Mouse (Mus musculus): ENCODE data around the gene Rbck1. TPM values are rescaled to one million over a fixed set of nuclear protein-coding genes. Genes with fewer than 3 reads are reported as not detected.

Rbck1 gene
- polyA plus RNA-seq (2015; fragmentation: Nextera tagmentation; extraction: Ambion mirVana), result 99.8 and 109 TPM in 2 replicates

- H3K4me2 ChIP-seq, result peak within 1 kb of the TSS; percentile 76
- peak within 1 kb of the TSS; percentile 92 for H3K27ac ChIP-seq (replicated peaks)
- no peaks in the 10 kb centered on the region for H3K9me3 ChIP-seq (replicated peaks)
- under 1% methylated on average over 54 of the region's 54 CpGs for WGBS
- peak; percentile 97 for ATAC-seq (ENCODE audit: low FRiP score)
- peak within 1 kb of the TSS; percentile 97 for H3K4me3 ChIP-seq (replicated peaks)
- peak within 1 kb of the TSS; percentile 94 for H3K9ac ChIP-seq (replicated peaks)
- no peaks in the 10 kb centered on the region for H3K27me3 ChIP-seq (replicated peaks)
- H3K4me1 ChIP-seq, result peaks cover 30% of the 10 kb centered on the region
- peaks cover 16% of the 10 kb centered on the region for H3K36me3 ChIP-seq
Measured at GRCm38 (mm10) chr2:152332101-152332825, at the start of gene Rbck1. Rbck1 (minus strand) TSS chr2:152332653.

DNA sequence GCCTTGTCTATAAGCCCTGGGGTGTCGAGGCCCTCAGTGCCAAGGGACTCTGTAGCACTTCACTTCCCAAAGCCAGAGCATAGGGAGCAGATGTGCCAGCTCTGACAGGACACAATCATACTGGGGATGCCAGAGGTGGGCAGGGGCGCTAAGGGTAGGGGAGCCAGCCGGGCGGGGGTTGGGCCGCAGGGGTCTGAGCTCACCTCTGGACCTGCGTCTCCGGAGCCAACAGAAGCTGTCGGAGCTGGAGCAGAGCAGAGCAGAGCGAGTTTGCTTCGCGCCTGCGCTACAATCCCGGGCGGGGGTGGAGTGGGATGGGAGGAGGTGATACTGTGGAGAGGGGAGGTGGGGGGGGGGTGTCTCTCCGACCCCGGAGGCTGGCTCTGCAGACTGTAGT, 43.9 kb upstream of the Rbck1 start, which contains the start of gene Nrsn2:
Nrsn2 (minus strand) TSS at position 294 of the 397 bp plus-strand sequence.
- Histone ChIP-seq H3K36me3 (no peaks in the 10 kb centered on the region), H3K27me3 (replicated peaks) (no peaks in the 10 kb centered on the region), H3K4me3 (replicated peaks) (peak within 1 kb of the TSS; percentile 43), H3K4me1 (peaks cover 26% of the 10 kb centered on the region), H3K9ac (replicated peaks) (peak within 1 kb of the TSS; percentile 53), H3K9me3 (replicated peaks) (no peaks in the 10 kb centered on the region), H3K4me2 (peak within 1 kb of the TSS; percentile 63), H3K27ac (replicated peaks) (peak within 1 kb of the TSS; percentile 86)
- WGBS, result under 1% methylated on average over 16 of the region's 16 CpGs
- ATAC-seq (ENCODE audit: low FRiP score), result peak; percentile 90

DNA sequence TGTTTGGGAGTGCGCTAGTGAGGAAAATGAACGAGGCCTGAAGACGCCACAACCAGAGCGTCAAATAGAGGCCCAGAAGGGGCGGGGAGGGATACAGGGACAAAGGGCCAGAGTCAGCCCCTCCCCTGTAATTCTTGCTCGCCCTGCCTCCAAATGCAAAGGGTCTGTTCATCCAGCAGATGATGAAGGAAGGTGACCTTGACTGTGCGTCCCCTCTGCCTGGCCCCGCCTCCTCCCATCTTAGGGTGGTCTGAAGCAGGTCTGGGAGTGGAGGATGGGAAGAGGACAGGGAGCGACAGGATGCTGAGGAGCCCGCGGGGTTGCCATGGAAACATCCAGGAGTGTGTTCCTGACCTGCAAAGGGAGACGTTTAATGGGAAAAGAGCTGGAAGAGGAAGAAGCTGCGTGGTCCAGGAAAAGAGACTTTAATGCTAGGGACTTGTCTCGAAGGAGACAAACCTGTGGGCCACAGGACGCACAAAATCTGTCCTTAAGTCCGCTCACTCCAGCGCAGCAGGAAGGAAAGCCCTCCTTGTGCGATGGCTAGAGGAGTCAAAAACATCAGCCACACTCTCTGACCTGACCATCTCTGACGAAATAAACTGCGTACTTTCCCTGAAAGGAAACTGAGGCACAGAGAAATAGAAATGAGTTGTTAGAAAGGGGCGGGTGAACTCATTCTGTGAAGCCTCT, 43.3 kb upstream of the Rbck1 start:
- peak overlapping the region; percentile 53 for H3K9ac ChIP-seq (replicated peaks)
- H3K27me3 ChIP-seq (replicated peaks), result no peaks in the 10 kb centered on the region
- peaks cover 26% of the 10 kb centered on the region for H3K4me1 ChIP-seq
- peak; percentile 91 for ATAC-seq (ENCODE audit: low FRiP score)
- peak overlapping the region; percentile 86 for H3K27ac ChIP-seq (replicated peaks)
- 2% methylated on average over 21 of the region's 21 CpGs for WGBS
- no peaks in the 10 kb centered on the region for H3K9me3 ChIP-seq (replicated peaks)
- H3K4me3 ChIP-seq (replicated peaks), result peak overlapping the region; percentile 43
- no peaks in the 10 kb centered on the region for H3K36me3 ChIP-seq
- H3K4me2 ChIP-seq, result peak overlapping the region; percentile 63

- Histone ChIP-seq H3K27ac (replicated peaks) (no peak overlapping the region), H3K4me3 (replicated peaks) (no peak overlapping the region), H3K4me1 (peaks cover 29% of the 10 kb centered on the region), H3K4me2 (no peak overlapping the region), H3K9me3 (replicated peaks) (no peaks in the 10 kb centered on the region), H3K9ac (replicated peaks) (no peak overlapping the region), H3K27me3 (replicated peaks) (no peaks in the 10 kb centered on the region), H3K36me3 (no peaks in the 10 kb centered on the region)
- ATAC-seq (ENCODE audit: low FRiP score), result no peak
- WGBS, result 85% methylated on average over 9 of the region's 9 CpGs
Measured at GRCm38 (mm10) chr2:152373547-152373946, 41.1 kb upstream of the Rbck1 start.

- WGBS, result 79% methylated on average over 4 of the region's 4 CpGs
- ATAC-seq (ENCODE audit: low FRiP score), result no peak
Measured at GRCm38 (mm10) chr2:152372661-152373060, 40.2 kb upstream of the Rbck1 start.

GRCm38 (mm10) chr2:152372104-152372503, 39.7 kb upstream of the Rbck1 start:
- 77% methylated on average over 7 of the region's 7 CpGs for WGBS
- no peak overlapping the region for H3K9ac ChIP-seq (replicated peaks)
- no peak overlapping the region for H3K4me3 ChIP-seq (replicated peaks)
- peaks cover 29% of the 10 kb centered on the region for H3K4me1 ChIP-seq
- H3K36me3 ChIP-seq, result no peaks in the 10 kb centered on the region
- no peak overlapping the region for H3K27ac ChIP-seq (replicated peaks)
- ATAC-seq (ENCODE audit: low FRiP score), result no peak
- H3K9me3 ChIP-seq (replicated peaks), result no peaks in the 10 kb centered on the region
- H3K27me3 ChIP-seq (replicated peaks), result no peaks in the 10 kb centered on the region
- no peak overlapping the region for H3K4me2 ChIP-seq

More at GRCm38 (mm10) chr2:152372661-152373060, 40.2 kb upstream of the Rbck1 start:
- H3K27ac ChIP-seq (replicated peaks), result no peak overlapping the region
- H3K27me3 ChIP-seq (replicated peaks), result no peaks in the 10 kb centered on the region
- no peak overlapping the region for H3K4me3 ChIP-seq (replicated peaks)
- no peaks in the 10 kb centered on the region for H3K9me3 ChIP-seq (replicated peaks)
- H3K36me3 ChIP-seq, result no peaks in the 10 kb centered on the region
- no peak overlapping the region for H3K4me2 ChIP-seq
- peaks cover 29% of the 10 kb centered on the region for H3K4me1 ChIP-seq
- H3K9ac ChIP-seq (replicated peaks), result no peak overlapping the region

- Histone ChIP-seq H3K27ac (replicated peaks) (no peak overlapping the region), H3K9ac (replicated peaks) (no peak overlapping the region), H3K27me3 (replicated peaks) (no peaks in the 10 kb centered on the region), H3K4me3 (replicated peaks) (no peak overlapping the region), H3K36me3 (no peaks in the 10 kb centered on the region), H3K4me1 (peaks cover 7% of the 10 kb centered on the region), H3K4me2 (0 out of 2 replicates have a peak overlapping the region, but pooled peaks have one; percentile 7), H3K9me3 (replicated peaks) (no peaks in the 10 kb centered on the region)
- 36% methylated on average over 14 of the region's 14 CpGs for WGBS
- peak; percentile 49; the same call in 1 of the 2 replicates for ATAC-seq (ENCODE audit: low FRiP score)
Measured at GRCm38 (mm10) chr2:152368532-152369140, 36.2 kb upstream of the Rbck1 start.

DNA sequence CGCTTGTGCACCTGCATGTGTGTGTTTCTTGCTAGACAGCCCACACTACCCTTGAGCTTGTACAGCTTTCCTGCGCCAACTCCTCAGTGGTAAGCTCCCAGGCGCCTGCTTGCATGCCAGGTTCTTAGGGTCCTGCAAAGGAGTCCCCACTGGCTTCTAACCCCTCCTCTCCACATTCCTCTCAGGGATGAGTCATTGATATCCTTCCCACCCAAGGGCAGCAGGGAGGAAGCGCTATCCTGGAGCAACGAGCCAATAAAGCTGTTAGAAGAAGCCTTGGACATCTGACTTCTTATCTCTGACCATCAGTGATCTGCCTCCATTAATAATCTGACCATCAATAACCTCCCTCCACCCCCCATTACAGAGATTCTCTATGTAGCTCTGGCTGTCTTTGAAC, 35.5 kb upstream of the Rbck1 start:
- peaks cover 8% of the 10 kb centered on the region for H3K4me1 ChIP-seq
- H3K9ac ChIP-seq (replicated peaks), result no peak overlapping the region
- H3K27ac ChIP-seq (replicated peaks), result no peak overlapping the region
- no peak overlapping the region for H3K4me3 ChIP-seq (replicated peaks)
- H3K36me3 ChIP-seq, result no peaks in the 10 kb centered on the region
- no peak overlapping the region for H3K4me2 ChIP-seq
- 81% methylated on average over 5 of the region's 5 CpGs for WGBS
- no peaks in the 10 kb centered on the region for H3K27me3 ChIP-seq (replicated peaks)
- H3K9me3 ChIP-seq (replicated peaks), result no peaks in the 10 kb centered on the region
- no peak for ATAC-seq (ENCODE audit: low FRiP score)

- Histone ChIP-seq H3K4me3 (replicated peaks) (peak overlapping the region; percentile 19; the same call in 1 of the 2 replicates), H3K9ac (replicated peaks) (no peak overlapping the region; the same call in 1 of the 2 replicates)
- WGBS, result 12% methylated on average over 17 of the region's 17 CpGs
Measured at GRCm38 (mm10) chr2:152363245-152364147, 31.0 kb upstream of the Rbck1 start.

GRCm38 (mm10) chr2:152361193-152361592, 28.7 kb upstream of the Rbck1 start:
- Histone ChIP-seq H3K27ac (replicated peaks) (no peak overlapping the region), H3K4me1 (peaks cover 5% of the 10 kb centered on the region), H3K4me3 (replicated peaks) (no peak overlapping the region), H3K9me3 (replicated peaks) (no peaks in the 10 kb centered on the region), H3K4me2 (no peak overlapping the region), H3K9ac (replicated peaks) (no peak overlapping the region), H3K27me3 (replicated peaks) (no peaks in the 10 kb centered on the region), H3K36me3 (no peaks in the 10 kb centered on the region)
- ATAC-seq (ENCODE audit: low FRiP score), result no peak
- WGBS, result 90% methylated on average over 8 of the region's 8 CpGs

More at GRCm38 (mm10) chr2:152363245-152364147, 31.0 kb upstream of the Rbck1 start:
- ATAC-seq (ENCODE audit: low FRiP score), result peak; percentile 69
- Histone ChIP-seq H3K36me3 (no peaks in the 10 kb centered on the region), H3K4me2 (peak overlapping the region; percentile 51), H3K4me1 (peaks cover 5% of the 10 kb centered on the region), H3K27me3 (replicated peaks) (no peaks in the 10 kb centered on the region), H3K27ac (replicated peaks) (peak overlapping the region; percentile 61), H3K9me3 (replicated peaks) (no peaks in the 10 kb centered on the region)
